Mouse (Mus musculus): ENCODE measurements around the gene AU022751. TPM values are rescaled to one million over a fixed set of nuclear protein-coding genes. Genes with fewer than 3 reads are reported as not detected.
"Not testable (repeated sequence)": the region's sequence is repeated elsewhere in the genome, so short reads cannot be mapped to it uniquely, and the experiment has no call there.

Gene AU022751
- not detected in 2 replicates for polyA plus RNA-seq (2014; fragmentation: Nextera tagmentation; extraction: Ambion mirVana)

DNA sequence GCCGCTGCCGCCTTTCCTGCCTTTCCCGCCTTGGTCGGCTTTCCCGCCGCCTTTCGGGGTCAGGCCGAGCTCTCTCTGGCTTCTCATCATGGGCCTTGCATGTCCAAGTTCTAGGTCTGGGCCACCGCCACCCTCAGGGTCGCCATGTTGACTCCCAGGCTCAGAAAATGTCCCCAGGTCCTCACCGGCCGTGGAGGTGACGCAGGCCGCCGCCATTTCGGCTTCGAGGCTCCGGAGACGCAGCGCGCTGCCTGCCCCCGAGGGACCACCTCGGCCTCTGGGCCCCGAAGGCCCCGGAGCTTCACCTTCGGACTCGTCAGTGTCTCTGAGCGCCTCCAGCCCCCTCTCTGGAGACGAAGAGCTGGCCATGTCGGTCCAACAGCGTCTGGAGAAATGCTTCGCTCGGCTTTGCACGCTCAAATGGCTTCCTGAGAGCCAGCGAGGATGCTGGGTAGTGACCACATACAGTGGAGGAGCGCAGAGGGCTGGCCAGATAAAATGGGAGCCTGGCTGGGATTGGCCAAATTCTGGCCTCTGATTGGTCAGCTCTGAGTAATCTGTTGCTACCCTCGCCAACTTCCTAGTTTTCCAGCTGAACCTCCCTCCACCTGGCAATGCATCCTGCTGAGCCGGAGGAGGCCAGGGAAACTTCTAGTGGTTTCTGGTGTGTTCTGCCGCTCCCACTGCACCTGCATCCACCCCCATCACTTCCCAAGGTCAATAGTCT is at the start of gene AU022751:
Gene AU022751 (minus strand): TSS at position 466 of the 727 bp plus-strand sequence.
- Histone ChIP-seq H3K9me3 (replicated peaks; ENCODE audit: control insufficient read depth, low read length) (peaks cover 10% of the 10 kb centered on the region), H3K27me3 (ENCODE audit: control insufficient read depth, insufficient read depth, low read length) (no peaks in the 10 kb centered on the region), H3K4me1 (ENCODE audit: control insufficient read depth, insufficient read depth, low read length) (no peaks in the 10 kb centered on the region), H3K27ac (ENCODE audit: low read depth, low read length) (no peak within 1 kb of the TSS), H3K36me3 (ENCODE audit: control insufficient read depth, insufficient read depth, low read length) (no peaks in the 10 kb centered on the region), H3K9ac (ENCODE audit: low read depth, low read length) (no peak within 1 kb of the TSS), H3K4me3 (ENCODE audit: low read depth, low read length) (no peak within 1 kb of the TSS), H3K4me2 (no peak within 1 kb of the TSS)
- ATAC-seq (replicated peaks; ENCODE audit: insufficient number of reproducible peaks, low FRiP score, low TSS enrichment) = no peak
- 84% methylated on average over 39 of the region's 39 CpGs for WGBS (ENCODE audit: insufficient replicate concordance)

DNA sequence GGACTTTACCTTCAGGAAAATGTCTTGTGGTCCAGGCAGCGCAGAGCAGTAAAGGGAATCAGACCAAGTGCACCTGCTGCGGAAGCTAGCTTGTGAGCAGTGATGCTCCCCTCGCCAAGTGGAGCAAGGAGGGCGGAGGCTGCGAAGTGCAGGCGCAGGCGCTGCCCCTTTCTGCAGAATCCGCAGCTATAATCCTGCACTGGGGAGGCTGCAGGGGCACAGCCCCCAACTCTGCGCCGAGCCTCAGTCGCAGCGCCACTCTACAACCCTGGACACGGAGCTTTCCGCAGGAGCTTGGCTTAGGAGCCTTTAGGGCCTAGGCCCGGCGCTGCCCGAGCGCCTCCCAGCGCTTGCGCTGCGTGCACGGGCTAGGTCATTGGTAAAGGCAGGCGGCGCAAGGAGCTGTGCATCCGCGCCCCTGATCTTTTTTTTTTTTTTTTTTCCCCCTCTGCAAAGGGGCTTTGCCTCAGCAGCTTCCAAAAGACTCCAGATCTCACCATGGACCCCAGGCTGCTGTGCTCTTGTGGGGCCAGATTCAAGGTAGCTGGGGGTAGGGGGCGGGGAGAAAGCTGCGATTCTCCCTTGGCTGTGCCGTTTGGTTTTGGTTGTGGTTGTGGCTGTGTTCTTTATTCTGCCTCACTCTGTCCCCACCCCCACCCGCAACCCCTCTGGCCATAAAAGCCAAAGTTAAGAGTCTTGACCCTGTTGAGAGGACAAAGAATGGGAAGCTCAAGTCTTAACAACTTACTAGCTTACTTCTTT is 9.0 kb upstream of the AU022751 start:
- H3K27ac ChIP-seq (ENCODE audit: low read depth, low read length) = no peak overlapping the region
- no peaks in the 10 kb centered on the region for H3K9me3 ChIP-seq (replicated peaks; ENCODE audit: control insufficient read depth, low read length)
- ATAC-seq (replicated peaks; ENCODE audit: insufficient number of reproducible peaks, low FRiP score, low TSS enrichment) = peak; percentile 68; the same call in 1 of the 2 replicates
- H3K4me2 ChIP-seq = peak overlapping the region; percentile 66
- no peaks in the 10 kb centered on the region for H3K27me3 ChIP-seq (ENCODE audit: control insufficient read depth, insufficient read depth, low read length)
- H3K36me3 ChIP-seq (ENCODE audit: control insufficient read depth, insufficient read depth, low read length) = no peaks in the 10 kb centered on the region
- H3K9ac ChIP-seq (ENCODE audit: low read depth, low read length) = no peak overlapping the region
- WGBS (ENCODE audit: insufficient replicate concordance) = 7% methylated on average over 20 of the region's 30 CpGs
- no peaks in the 10 kb centered on the region for H3K4me1 ChIP-seq (ENCODE audit: control insufficient read depth, insufficient read depth, low read length)
- H3K4me3 ChIP-seq (ENCODE audit: low read depth, low read length) = peak overlapping the region; percentile 30

DNA sequence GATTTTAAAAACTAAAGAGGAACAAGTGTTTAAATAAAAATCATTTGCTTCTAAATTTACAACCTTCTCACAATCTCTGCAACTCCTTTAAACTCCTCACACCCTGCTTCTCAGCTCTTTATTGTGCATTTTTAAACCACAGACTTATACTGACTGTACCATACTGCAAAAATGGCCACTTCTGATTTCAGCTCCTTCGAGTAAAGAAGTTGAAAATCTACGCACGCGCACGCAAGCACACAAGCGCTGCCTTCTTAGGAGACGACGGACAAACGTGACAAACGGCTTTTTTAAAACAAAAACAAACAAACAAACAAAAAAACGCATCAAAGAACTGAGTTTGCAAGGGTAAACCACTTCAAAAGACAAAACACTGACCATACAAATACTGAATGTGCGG is 8.3 kb upstream of the AU022751 start:
- Histone ChIP-seq H3K9me3 (replicated peaks; ENCODE audit: control insufficient read depth, low read length) (no peaks in the 10 kb centered on the region), H3K27me3 (ENCODE audit: control insufficient read depth, insufficient read depth, low read length) (no peaks in the 10 kb centered on the region), H3K36me3 (ENCODE audit: control insufficient read depth, insufficient read depth, low read length) (no peaks in the 10 kb centered on the region), H3K9ac (ENCODE audit: low read depth, low read length) (no peak overlapping the region), H3K4me3 (ENCODE audit: low read depth, low read length) (peak overlapping the region; percentile 30; the same call in 1 of the 2 replicates), H3K4me1 (ENCODE audit: control insufficient read depth, insufficient read depth, low read length) (no peaks in the 10 kb centered on the region), H3K27ac (ENCODE audit: low read depth, low read length) (no peak overlapping the region), H3K4me2 (peak overlapping the region; percentile 66)
- ATAC-seq (replicated peaks; ENCODE audit: insufficient number of reproducible peaks, low FRiP score, low TSS enrichment) = no peak
- 25% methylated on average over 12 of the region's 12 CpGs for WGBS (ENCODE audit: insufficient replicate concordance)

DNA sequence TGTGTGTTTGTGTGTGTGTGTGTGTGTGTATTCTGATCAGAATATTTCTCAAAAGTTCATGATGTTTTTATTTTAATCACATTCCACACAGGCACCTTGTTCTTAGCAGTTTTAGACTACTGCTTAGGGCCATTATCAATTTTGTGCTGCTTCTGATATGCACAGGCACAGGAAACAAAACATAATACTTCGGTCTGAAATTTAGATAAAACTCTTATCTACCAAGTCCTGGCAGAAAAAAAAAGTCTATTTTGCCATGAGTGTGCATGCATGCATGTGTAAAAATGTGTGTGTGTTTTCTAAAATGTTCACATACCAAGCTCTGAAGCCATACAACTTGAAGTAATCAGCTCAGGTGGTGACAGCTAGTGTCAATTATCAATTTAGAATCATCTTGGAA is 21.7 kb downstream of the AU022751 start:
- ATAC-seq (replicated peaks; ENCODE audit: insufficient number of reproducible peaks, low FRiP score, low TSS enrichment) = no peak

DNA sequence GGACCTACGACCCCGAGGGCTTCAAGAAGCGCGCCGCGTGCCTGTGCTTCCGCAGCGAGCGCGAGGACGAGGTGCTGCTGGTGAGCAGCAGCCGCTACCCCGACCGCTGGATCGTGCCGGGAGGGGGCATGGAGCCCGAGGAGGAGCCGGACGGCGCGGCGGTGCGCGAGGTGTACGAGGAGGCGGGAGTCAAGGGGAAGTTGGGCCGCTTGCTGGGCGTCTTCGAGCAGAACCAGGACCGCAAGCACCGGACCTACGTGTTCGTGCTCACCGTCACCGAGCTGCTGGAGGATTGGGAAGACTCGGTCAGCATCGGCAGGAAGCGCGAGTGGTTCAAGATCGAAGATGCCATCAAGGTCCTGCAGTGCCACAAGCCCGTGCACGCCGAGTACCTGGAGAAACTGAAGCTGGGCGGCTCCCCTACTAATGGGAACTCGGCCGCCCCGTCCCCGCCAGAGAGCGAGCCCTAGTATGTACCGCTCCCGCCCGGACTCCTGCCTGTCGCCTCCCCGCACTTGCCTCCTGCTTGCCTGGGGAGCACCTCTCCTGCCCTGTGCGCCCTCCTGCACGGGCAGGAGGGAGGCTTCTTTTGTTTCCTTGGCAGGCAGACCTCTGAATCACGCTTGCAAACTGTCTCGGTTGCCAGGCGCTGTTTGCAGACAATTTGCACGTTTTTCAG is 35.1 kb downstream of the AU022751 start:
- not testable (repeated sequence) for H3K4me1 ChIP-seq (ENCODE audit: control insufficient read depth, insufficient read depth, low read length); H3K9ac ChIP-seq (ENCODE audit: low read depth, low read length); H3K36me3 ChIP-seq (ENCODE audit: control insufficient read depth, insufficient read depth, low read length); H3K27ac ChIP-seq (ENCODE audit: low read depth, low read length); H3K27me3 ChIP-seq (ENCODE audit: control insufficient read depth, insufficient read depth, low read length); H3K9me3 ChIP-seq (replicated peaks; ENCODE audit: control insufficient read depth, low read length)
- 15% methylated on average over 16 of the region's 60 CpGs for WGBS (ENCODE audit: insufficient replicate concordance)
- Histone ChIP-seq H3K4me3 (ENCODE audit: low read depth, low read length) (peak overlapping the region; percentile 30), H3K4me2 (peak overlapping the region; percentile 56)
- peak; percentile 36; the same call in 1 of the 2 replicates for ATAC-seq (replicated peaks; ENCODE audit: insufficient number of reproducible peaks, low FRiP score, low TSS enrichment)

More for the DNA sequence above, 21.7 kb downstream of the AU022751 start:
- WGBS (ENCODE audit: insufficient replicate concordance) = 53% methylated on average over 1 of the region's 1 CpGs
- Histone ChIP-seq H3K4me1 (ENCODE audit: control insufficient read depth, insufficient read depth, low read length) (no peaks in the 10 kb centered on the region), H3K36me3 (ENCODE audit: control insufficient read depth, insufficient read depth, low read length) (no peaks in the 10 kb centered on the region), H3K27me3 (ENCODE audit: control insufficient read depth, insufficient read depth, low read length) (no peaks in the 10 kb centered on the region), H3K27ac (ENCODE audit: low read depth, low read length) (no peak overlapping the region), H3K9me3 (replicated peaks; ENCODE audit: control insufficient read depth, low read length) (no peaks in the 10 kb centered on the region), H3K9ac (ENCODE audit: low read depth, low read length) (no peak overlapping the region), H3K4me3 (ENCODE audit: low read depth, low read length) (no peak overlapping the region), H3K4me2 (no peak overlapping the region)

DNA sequence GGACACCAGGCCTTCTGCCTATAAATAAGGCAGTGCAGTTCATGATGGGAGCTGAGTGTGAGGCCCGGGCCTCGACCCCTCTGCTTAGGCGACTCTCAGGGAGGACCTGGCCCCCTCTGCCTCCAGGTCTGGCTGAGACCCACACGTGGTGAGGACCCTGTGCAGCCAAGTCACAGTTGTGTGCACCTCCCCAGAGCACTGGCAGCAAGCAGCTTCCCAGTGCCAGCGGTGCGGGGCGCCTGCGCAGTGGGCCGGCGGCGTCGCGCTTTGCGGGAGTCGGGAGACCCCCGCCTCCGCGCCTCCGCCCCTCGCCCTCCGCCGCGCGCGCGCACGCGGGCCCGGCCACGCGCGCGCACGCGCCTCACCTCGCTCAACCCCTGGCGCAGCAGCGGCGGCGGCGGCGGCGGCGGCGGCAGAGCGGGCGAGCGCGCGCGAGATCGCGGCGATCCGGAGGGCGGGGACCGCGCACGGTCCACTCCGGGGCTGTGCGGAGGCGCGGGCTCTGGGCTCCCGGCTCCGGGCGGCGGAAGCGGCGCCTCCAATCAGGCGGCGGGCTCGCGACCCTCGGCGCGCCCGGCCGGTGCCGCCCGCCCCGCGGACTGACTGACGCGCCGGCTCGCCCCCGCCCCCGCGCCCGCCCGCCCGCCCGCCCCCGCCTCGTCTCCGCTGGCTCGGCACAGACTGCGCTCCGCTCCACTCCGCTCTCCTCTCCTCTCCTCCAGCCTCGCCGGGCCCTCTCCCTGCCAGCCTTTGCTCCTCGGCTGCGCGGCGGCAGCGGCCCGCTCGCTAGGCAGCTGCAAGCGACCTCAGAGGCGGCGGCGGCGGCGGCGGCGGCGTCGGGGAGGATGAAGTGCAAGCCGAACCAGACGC is 35.9 kb downstream of the AU022751 start, which contains the start of gene Nudt11:
Gene Nudt11 (plus strand): TSS at position 388 of the 870 bp plus-strand sequence.
- not testable (repeated sequence) for H3K9me3 ChIP-seq (replicated peaks; ENCODE audit: control insufficient read depth, low read length); H3K4me1 ChIP-seq (ENCODE audit: control insufficient read depth, insufficient read depth, low read length); H3K27me3 ChIP-seq (ENCODE audit: control insufficient read depth, insufficient read depth, low read length); H3K27ac ChIP-seq (ENCODE audit: low read depth, low read length); H3K9ac ChIP-seq (ENCODE audit: low read depth, low read length); H3K36me3 ChIP-seq (ENCODE audit: control insufficient read depth, insufficient read depth, low read length)
- H3K4me2 ChIP-seq = peak within 1 kb of the TSS; percentile 38
- peak within 1 kb of the TSS; percentile 30; the same call in 1 of the 2 replicates for H3K4me3 ChIP-seq (ENCODE audit: low read depth, low read length)
- WGBS (ENCODE audit: insufficient replicate concordance) = no CpG with 5 or more reads among the region's 121 CpGs
- ATAC-seq (replicated peaks; ENCODE audit: insufficient number of reproducible peaks, low FRiP score, low TSS enrichment) = peak; percentile 79

Data from heart, embryonic 11.5 days (tissue).